Mouse (Mus musculus): ENCODE data around the gene Marcksl1.

The Marcksl1 gene

GRCm38 (mm10) chr4:129558321-129558955, 45.1 kb downstream of the Marcksl1 start:
- DNase-seq, result peak; percentile 90 to 95

GRCm38 (mm10) chr4:129561184-129561583, 47.8 kb downstream of the Marcksl1 start:
- DNase-seq, result no peak

- DNase-seq, result no peak
Observed at GRCm38 (mm10) chr4:129563718-129564117, 50.3 kb downstream of the Marcksl1 start.

GRCm38 (mm10) chr4:129565139-129565538, 51.8 kb downstream of the Marcksl1 start:
- DNase-seq, result no peak

All from thymus, postnatal 36 days (tissue).